Mouse (Mus musculus): ENCODE data around the gene Auts2. TPM values are rescaled to one million over a fixed set of nuclear protein-coding genes. Genes with fewer than 3 reads are reported as not detected.

Auts2 gene
- polyA plus RNA-seq, 1 experiment, result 9.6 TPM

DNA sequence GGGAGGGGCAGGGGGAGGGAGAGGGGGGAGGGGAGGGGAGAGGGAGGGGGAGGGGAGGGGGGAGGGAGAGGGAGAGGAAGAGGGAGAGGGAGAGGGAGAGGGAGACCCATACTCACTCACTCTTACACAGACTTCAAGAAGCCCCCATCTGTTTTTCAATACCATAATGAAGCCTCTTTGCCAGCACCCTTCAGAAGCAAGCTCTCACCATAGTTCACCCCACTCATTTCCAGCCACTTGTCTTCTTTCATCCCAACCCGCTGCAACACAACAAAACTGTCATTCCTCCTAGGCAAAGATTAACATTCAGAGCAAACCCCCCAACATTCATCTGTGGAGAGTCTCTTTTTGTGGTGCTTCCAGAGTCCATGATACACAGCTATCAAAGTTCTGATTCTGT is 314.1 kb downstream of the Auts2 start:
- WGBS, result 39% methylated on average over 1 of the region's 1 CpGs
- Histone ChIP-seq H3K4me1 (ENCODE audit: control insufficient read depth, insufficient read depth, low read length) (peaks cover 6% of the 10 kb centered on the region), H3K4me3 (replicated peaks; ENCODE audit: extremely low read depth, low read depth, low read length) (no peak overlapping the region)
- no peak for DNase-seq
- TF ChIP-seq CTCF (IDR thresholded peaks at IDR 0.05; ENCODE audit: insufficient read depth, low read length), result no peak

DNA sequence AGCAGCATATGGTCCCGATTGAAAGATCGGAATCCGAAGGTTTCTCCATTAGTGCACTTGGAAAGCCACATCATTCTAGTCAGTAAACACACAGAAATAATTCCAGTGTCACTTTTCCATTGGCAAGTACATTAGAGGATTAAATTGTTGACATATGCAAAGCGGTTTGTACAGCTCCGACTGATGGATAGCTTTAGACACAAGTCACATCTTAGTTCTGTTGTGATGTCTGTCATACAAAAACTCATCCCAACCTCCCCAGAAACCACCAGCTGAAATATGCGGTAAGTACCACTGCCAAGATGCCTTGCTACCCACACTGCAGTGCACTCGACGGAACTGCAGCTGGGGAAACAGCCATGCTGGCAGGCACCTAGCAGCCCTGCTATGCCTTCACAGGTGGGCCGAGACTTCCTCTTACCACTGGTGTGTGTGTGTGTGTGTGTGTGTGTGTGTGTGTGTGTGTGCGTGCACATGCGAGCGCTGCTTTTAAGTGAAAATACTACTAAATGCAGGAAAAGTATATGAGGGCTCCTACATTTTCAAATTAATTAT is 322.7 kb downstream of the Auts2 start:
- no peak overlapping the region for H3K4me3 ChIP-seq (replicated peaks; ENCODE audit: extremely low read depth, low read depth, low read length)
- no peaks in the 10 kb centered on the region for H3K4me1 ChIP-seq (ENCODE audit: control insufficient read depth, insufficient read depth, low read length)
- WGBS, result 80% methylated on average over 12 of the region's 12 CpGs
- DNase-seq, result no peak
- TF ChIP-seq CTCF (IDR thresholded peaks at IDR 0.05; ENCODE audit: insufficient read depth, low read length) (no peak), POLR2A (IDR thresholded peaks at IDR 0.05; ENCODE audit: borderline replicate concordance, extremely low read depth, low read depth, low read length) (no peak)

DNA sequence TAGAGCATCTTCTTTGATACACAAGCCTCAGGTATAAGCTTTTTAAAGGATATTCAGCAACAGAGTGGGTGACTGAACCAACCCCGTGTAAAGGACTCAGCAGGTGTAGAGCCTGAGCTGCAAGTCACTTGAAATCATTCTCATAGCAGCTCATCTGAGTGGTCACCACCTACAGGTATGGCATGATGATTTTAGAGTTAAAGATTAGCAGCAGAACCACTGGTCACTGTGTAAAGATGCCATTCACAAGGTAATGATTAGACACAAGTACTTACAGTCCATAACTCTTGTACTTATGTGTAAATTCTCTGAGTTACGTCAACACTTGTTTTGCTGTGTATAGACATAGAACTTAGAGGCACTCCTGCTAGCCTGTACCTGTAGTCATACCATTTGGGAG is 327.0 kb downstream of the Auts2 start:
- WGBS, result 80% methylated on average over 2 of the region's 2 CpGs
- no peak for DNase-seq
- TF ChIP-seq CTCF (IDR thresholded peaks at IDR 0.05; ENCODE audit: insufficient read depth, low read length), result no peak
- TF ChIP-seq POLR2A (IDR thresholded peaks at IDR 0.05; ENCODE audit: borderline replicate concordance, extremely low read depth, low read depth, low read length), result no peak
- no peaks in the 10 kb centered on the region for H3K4me1 ChIP-seq (ENCODE audit: control insufficient read depth, insufficient read depth, low read length)
- no peak overlapping the region for H3K4me3 ChIP-seq (replicated peaks; ENCODE audit: extremely low read depth, low read depth, low read length)

DNA sequence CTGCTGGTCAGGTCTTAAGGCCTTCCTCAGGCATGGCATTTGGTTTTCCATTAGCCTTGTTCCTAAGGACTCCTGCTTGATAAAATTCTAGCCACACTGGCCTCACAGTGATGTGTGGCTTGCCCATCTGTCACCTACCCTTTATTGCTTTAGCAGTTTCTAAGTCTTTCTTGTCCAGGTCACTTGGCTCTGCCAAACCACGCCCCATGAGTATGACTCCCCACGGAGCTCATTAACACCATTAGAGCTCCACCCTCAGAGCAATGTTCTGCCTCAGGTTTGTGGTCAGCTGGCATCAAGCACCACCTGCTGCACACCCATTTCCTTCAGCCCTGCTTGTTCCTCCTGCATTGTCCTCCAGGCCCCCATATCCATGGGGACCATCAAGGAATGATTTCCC is 330.7 kb downstream of the Auts2 start:
- no peaks in the 10 kb centered on the region for H3K4me1 ChIP-seq (ENCODE audit: control insufficient read depth, insufficient read depth, low read length)
- no peak overlapping the region for H3K4me3 ChIP-seq (replicated peaks; ENCODE audit: extremely low read depth, low read depth, low read length)
- no peak for TF ChIP-seq CTCF (IDR thresholded peaks at IDR 0.05; ENCODE audit: insufficient read depth, low read length)
- no peak for TF ChIP-seq POLR2A (IDR thresholded peaks at IDR 0.05; ENCODE audit: borderline replicate concordance, extremely low read depth, low read depth, low read length)
- WGBS, result 82% methylated on average over 2 of the region's 2 CpGs
- no peak for DNase-seq

DNA sequence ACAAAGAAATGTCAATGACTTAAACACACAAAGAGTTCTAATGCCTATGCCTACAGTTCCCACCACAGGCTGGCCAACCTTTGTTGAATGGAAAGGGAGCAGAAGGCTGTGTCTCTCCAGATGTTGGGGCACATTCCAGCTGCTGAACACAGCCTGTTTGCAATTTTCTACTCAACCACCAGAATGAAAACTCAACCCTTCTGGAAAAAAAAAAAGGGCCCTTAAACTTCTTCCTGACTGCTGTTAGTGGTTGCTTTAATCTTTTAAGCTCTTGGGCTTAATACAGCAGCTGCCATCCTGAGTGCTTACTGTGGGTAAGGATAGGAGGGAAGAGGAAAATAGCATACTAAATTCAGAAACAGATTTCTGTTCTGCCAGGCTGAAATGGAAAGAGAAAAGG is 333.4 kb downstream of the Auts2 start:
- H3K4me3 ChIP-seq (replicated peaks; ENCODE audit: extremely low read depth, low read depth, low read length), result no peak overlapping the region
- DNase-seq, result no peak
- no peaks in the 10 kb centered on the region for H3K4me1 ChIP-seq (ENCODE audit: control insufficient read depth, insufficient read depth, low read length)
- TF ChIP-seq POLR2A (IDR thresholded peaks at IDR 0.05; ENCODE audit: borderline replicate concordance, extremely low read depth, low read depth, low read length) (no peak), CTCF (IDR thresholded peaks at IDR 0.05; ENCODE audit: insufficient read depth, low read length) (no peak)

DNA sequence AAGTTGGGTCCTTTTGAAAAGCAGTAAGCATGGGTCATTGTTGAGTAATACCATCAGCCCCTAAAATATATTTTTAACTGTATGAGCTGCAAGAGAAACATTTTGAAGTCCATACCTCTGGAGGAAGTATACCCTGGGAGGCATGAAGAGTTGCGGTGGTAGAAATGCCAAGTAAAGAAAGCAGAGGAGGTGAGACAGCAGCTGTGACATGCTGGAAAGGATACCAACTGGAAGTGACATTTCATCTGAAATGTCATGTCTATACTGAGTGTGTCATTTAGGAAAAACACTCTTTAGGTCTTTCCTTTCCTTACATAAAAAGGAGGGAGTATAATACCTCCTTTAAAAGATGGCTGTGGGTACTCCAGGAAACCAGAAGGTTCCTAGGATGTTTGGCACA is 336.9 kb downstream of the Auts2 start:
- WGBS, result 89% methylated on average over 1 of the region's 1 CpGs
- Histone ChIP-seq H3K4me3 (replicated peaks; ENCODE audit: extremely low read depth, low read depth, low read length) (no peak overlapping the region), H3K4me1 (ENCODE audit: control insufficient read depth, insufficient read depth, low read length) (no peaks in the 10 kb centered on the region)
- TF ChIP-seq POLR2A (IDR thresholded peaks at IDR 0.05; ENCODE audit: borderline replicate concordance, extremely low read depth, low read depth, low read length) (no peak), CTCF (IDR thresholded peaks at IDR 0.05; ENCODE audit: insufficient read depth, low read length) (no peak)
- no peak for DNase-seq

DNA sequence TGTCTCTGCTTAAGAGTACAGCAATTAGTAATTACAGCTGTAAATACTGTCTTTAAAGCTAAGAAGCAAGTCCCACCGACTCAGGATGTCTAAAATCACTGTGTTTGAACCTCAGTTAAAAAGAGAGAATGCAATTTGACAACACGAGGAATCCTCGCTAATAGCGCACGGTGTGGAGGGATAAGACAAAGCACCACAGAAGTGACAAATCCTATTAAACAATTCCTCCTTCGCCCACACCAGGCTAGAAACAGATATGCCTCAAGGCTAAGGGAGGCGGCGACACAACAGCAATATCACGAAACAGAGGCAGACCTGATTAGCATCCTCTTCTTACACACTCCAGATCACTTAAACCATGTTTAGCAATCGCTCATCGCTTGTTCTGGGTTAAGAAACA is 339.3 kb downstream of the Auts2 start:
- no peak overlapping the region for H3K4me3 ChIP-seq (replicated peaks; ENCODE audit: extremely low read depth, low read depth, low read length)
- TF ChIP-seq POLR2A (IDR thresholded peaks at IDR 0.05; ENCODE audit: borderline replicate concordance, extremely low read depth, low read depth, low read length) (no peak), CTCF (IDR thresholded peaks at IDR 0.05; ENCODE audit: insufficient read depth, low read length) (no peak)
- 90% methylated on average over 11 of the region's 11 CpGs for WGBS
- H3K4me1 ChIP-seq (ENCODE audit: control insufficient read depth, insufficient read depth, low read length), result no peaks in the 10 kb centered on the region
- no peak for DNase-seq

DNA sequence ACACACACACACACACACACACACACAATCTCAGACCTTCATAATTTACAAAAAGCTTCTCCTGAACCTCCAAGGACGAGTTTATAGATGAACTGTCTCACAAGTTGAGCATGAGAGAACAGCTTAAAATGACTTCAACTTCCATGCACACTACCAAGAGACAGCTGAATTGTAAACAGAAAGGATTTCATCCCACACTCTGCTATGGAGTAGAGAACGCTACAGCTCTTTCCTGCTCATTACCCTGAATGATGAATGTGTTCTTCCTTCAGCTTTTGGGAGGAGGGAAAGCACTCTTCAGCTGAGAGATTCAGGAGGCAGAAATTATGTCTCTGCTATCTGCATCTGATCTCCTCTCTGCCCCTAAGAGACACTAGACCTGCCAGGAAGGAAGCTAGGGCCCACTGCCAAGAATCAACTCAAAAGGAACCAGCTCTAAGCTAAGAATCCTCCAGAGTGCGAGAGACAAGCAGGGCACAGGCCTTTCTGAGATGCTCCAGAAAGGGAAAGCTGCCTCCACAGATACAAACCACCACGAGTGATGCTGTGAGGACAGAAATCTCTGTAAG is 342.0 kb downstream of the Auts2 start:
- no peak for TF ChIP-seq POLR2A (IDR thresholded peaks at IDR 0.05; ENCODE audit: borderline replicate concordance, extremely low read depth, low read depth, low read length)
- no peak for TF ChIP-seq CTCF (IDR thresholded peaks at IDR 0.05; ENCODE audit: insufficient read depth, low read length)
- no peak for DNase-seq
- H3K4me1 ChIP-seq (ENCODE audit: control insufficient read depth, insufficient read depth, low read length), result no peaks in the 10 kb centered on the region
- H3K4me3 ChIP-seq (replicated peaks; ENCODE audit: extremely low read depth, low read depth, low read length), result no peak overlapping the region
- 24% methylated on average over 4 of the region's 4 CpGs for WGBS

DNA sequence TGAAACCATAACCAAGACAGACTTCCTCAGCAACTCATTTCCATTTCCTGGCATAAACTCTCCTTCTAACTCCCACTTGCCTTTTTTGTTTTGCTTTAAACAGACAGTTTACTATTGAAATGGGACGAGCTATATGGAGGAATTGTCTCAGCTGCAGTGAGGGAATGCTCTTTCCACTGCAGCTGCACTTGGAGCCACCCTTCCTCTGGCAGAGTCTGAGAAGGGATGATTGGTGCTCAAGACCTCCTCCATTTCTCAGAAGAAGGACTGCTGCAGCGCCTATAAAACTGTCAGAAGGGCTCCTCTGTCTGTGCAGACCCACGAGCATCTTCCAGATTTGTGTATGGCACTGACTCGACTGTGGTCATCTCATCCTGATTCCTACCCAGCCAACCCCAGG is 342.5 kb downstream of the Auts2 start:
- H3K4me1 ChIP-seq (ENCODE audit: control insufficient read depth, insufficient read depth, low read length), result no peaks in the 10 kb centered on the region
- H3K4me3 ChIP-seq (replicated peaks; ENCODE audit: extremely low read depth, low read depth, low read length), result no peak overlapping the region
- TF ChIP-seq POLR2A (IDR thresholded peaks at IDR 0.05; ENCODE audit: borderline replicate concordance, extremely low read depth, low read depth, low read length), result no peak
- 36% methylated on average over 4 of the region's 4 CpGs for WGBS
- no peak for DNase-seq

DNA sequence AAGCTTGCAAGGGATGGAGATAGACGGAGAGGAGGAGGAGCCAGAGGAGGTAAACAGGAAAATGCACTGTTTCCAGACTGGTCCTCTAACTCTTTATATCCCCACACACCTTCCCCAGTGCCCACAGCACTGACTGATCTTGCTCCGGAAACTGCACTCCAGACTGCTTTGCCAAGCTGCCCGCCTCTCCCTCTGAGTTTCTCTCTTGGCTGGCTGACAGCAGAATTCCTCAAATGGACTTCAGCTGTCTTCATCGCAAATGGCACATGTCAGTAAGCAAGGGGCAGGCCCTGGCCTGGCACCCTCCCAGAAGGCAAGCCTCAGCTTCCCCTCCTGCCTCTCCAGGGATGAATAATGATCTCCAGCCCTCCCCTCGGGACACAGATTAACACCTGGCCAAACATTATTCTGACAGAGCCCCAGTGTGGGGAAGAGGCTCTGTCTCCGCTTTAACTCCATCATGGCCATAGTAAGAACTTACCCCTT is 348.1 kb downstream of the Auts2 start:
- DNase-seq, result no peak
- 21% methylated on average over 6 of the region's 6 CpGs for WGBS
- Histone ChIP-seq H3K4me1 (ENCODE audit: control insufficient read depth, insufficient read depth, low read length) (no peaks in the 10 kb centered on the region; the same call in 1 of the 2 replicates), H3K4me3 (replicated peaks; ENCODE audit: extremely low read depth, low read depth, low read length) (no peak overlapping the region)
- TF ChIP-seq POLR2A (IDR thresholded peaks at IDR 0.05; ENCODE audit: borderline replicate concordance, extremely low read depth, low read depth, low read length) (no peak), CTCF (IDR thresholded peaks at IDR 0.05; ENCODE audit: insufficient read depth, low read length) (no peak)

Data from lung, adult 2 months (tissue).